Mouse (Mus musculus) left cerebral cortex, adult 9 months (tissue): Measurements from ENCODE around the gene Sept9.
A peak's percentile ranks its signal among the peaks of the same experiment; 100 is the strongest.

Experiments
- DNase-seq, 2 experiments: peaks; one replicate each; pipeline ENCODE4 v3.0.0; 2022; ENCODE audit warnings: low spot score in 2 of 2

Gene Sept9

DNA sequence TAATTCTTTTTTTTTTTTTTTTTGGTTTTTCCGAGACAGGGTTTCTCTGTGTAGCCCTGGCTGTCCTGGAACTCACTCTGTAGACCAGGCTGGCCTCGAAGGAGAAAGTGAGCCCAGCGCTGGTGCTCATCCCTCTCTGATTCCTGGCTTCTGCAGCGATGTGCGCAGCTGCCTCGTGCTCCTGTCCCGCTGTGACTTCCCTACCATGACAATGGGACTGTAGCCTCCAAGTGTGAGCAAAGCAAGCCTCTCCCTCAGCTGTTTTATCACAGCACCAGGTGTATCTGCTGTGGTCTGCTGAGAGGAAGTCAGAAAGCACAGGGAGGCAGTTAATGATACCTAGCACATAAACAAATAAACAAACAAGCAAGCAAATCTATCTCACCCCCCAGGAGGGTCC is 204.3 kb downstream of the Sept9 start:
- no peak for DNase-seq

DNA sequence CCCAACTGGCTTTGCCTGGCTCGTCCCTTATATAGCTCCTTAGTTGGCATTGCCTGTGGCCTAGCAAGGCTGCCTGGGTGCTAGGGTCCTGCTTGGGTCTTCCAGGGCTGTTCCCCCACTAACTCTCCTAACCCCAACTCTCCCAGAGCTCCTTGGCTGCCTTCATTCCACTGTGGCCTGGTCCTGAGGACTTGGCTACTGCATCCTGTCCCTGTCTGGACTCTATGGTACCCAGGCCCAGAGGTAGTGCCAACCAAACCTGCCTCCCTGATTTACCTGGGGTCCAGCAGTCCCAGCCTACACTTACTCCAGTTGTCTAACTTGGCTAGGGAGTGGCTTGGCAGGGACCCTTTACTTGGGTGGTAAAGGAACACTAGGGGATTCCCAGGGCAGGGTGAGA is 207.2 kb downstream of the Sept9 start:
- no peak for DNase-seq

DNA sequence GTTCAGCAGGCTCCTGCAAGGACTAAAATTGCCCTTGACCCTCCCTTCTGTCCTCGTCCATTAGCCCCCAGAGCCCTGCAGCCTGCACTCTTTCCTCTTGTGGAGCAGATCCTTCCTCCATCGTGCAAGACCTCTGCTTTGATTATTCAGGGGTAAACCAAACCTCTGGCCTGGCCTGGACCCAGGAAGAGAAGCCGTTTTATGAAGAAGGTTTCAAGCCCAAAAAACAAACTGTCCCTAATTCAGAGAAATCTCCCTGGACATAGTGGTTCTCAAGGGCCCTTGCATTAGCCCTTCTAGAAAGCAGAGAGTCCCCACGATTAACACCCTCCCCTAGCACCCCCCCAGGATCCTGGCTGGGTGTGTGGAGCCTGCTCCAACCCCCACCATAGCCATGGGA is 207.7 kb downstream of the Sept9 start:
- DNase-seq: no peak

DNA sequence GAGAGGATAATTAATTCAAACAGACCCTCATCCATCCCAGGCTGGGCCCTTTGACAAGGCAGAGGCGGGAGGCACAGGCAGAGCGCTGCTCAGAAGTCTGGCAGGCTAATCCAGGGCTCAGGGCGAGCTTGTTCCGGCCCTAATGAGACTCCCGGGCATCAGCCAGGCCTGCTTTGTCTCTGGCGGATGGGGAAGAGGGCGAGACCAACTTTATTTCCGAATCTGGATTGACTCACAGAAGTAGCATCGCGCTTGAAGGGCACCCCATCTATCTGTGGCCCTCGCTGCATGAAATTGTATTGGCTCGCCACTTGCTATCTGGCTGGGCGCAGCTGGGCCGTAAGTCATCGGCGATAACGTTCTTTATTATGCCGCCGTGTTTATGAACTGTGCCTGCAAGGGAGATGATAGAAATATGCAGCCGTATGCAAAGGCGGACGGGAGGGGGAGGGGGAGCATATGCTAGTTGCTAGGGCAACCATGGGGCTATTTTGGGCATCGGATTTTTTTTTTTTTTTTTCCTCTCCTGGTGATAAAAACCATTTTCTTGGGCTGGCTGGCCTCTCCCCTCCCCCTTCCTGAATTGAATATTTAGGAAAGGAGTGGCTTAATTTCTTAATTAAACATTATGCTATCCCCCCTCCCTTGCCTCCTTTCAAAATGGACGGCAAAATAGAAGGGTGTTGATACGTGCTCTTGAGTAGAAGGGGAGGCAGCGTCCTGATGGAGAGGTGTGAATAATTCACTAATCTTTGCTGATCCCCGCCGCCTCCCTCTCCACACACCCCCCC is 208.4 kb downstream of the Sept9 start:
- DNase-seq: peak in 1 of 2 experiments; percentile 86

DNA sequence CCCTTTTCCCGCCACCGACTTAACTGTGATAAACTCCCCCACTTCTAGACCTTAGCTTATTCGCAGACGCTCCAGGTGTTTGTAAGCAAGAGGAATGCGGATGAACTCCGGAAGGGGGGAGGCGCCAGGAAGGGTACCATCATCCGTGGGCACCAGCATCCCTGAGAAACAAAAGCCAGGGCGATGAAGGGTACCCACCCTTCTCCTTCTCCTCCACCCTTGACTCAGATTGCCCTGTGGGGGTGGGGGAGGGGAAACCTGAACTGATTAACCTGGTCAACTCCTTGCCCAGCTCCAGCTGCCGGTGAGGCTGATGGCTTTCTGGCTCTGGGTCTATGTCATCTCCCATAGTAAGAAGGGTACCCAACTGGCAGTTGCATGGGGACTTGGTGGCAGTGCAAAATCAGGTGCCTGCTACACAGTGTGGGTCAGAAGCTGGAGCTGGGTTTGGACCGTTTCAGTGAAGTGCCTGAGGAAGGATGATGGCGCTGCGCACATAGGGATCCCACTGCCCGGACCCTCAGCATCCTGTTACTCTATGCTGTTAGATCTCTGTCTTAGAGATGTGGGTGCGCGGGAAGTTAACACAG is 209.1 kb downstream of the Sept9 start:
- no peak for DNase-seq

DNA sequence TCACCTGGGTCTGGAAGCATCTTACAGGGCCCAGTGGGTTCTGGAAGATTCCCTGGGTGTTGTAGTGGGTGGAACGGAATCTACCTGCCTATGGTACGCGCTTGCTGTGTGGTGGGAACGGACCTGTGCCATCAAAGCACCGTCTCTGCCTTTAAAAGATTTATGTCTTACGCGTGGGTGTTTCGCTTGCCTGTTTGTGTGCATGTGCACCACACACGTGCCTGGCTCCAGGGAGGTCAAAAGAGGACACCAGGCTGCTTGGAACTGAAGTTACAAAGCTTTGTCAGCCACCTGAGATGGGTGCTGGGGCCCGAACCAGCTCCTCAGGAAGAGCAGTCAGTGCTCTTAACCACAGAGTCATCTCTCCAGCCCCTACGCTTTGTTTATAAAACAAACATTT is 209.9 kb downstream of the Sept9 start:
- DNase-seq: peak in 1 of 2 experiments; percentile 55

DNA sequence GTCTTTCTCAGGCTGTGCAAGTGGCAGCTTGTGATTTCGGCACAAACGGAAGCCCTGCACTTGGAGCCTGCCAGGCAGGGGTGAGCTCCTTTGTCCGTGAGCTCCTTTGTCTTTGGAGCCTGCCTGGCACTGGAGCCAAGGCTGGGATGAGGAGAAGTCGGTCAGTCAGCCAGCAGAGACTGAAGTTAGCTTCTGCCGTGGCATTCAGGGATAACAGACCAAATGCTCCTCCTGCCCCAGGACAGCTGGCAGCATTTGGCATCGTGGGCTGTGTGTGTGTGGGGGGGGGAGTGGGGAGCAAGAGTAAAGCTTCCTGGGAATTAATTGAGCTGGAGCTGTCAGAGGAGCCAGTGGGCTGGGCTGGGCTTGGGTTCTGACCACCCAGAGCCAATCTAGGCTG is 210.6 kb downstream of the Sept9 start:
- peak in 1 of 2 experiments; percentile 31 for DNase-seq

DNA sequence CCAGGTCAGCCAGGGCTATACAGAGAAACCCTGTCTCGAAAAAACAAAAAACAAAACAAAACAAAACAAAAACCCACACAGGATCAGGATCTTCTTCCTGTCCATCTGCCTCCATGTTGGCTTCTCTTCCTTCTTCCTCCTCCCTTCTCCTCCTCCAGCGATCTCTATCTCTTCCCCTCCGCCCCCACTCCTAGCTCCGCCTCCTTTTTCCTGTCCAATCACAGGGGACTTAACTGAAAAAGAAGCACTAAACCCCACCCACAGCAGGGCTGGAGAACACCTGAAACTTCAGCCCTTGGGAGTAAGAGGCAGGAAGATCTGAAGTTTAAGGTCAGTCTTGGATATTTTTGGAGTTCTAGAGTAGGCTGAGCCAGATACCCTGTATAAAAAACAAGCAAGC is 212.2 kb downstream of the Sept9 start:
- DNase-seq: no peak
